In genomic region chr1:82432919-82433648, GRCm38 (mm10) we compare ENCODE assay signal across 9 mouse cellular contexts.
A peak's percentile ranks its signal among the peaks of the same experiment; 100 is the strongest.
DNase-seq lines count a peak whose midpoint lies in the region; ATAC-seq and TF ChIP-seq lines count a peak whose summit lies in the region.
"Had no signal": no experiment of that assay in that cellular context is flagged by ENCODE, and none has a peak within 500 bp of the region (broad histone marks: within the 10 kb centered on the region; RNA-seq: fewer than 3 reads in every experiment).

No protein-coding gene starts in this region.

- intact Hi-C loops in left cerebral cortex, adult 2 months (cut with DNase I) = loop anchor here (1.0 to 5.0 kb wide), 4 partner anchors 116 to 1118 kb away; partner anchors contain the start of genes Irs1 and Rhbdd1

- H3K27ac ChIP-seq in cerebellum, adult 2 months (ENCODE audit: insufficient read depth, low read length) = no peak overlapping the region
- no peak overlapping the region for H3K27ac ChIP-seq in forebrain, postnatal 0 days (ENCODE audit: low read depth, low read length)
- H3K27ac ChIP-seq in left cerebral cortex, adult 2 months = no peak overlapping the region
- no peak overlapping the region for H3K27ac ChIP-seq in midbrain, embryonic 11.5 days (ENCODE audit: low read depth, low read length)
- H3K27ac ChIP-seq: macrophage had no signal

- no peak overlapping the region for H3K9ac ChIP-seq in forebrain, postnatal 0 days
- H3K9ac ChIP-seq in midbrain, embryonic 11.5 days (ENCODE audit: low read length) = no peak overlapping the region

- WGBS in cerebellum, adult 2 months = 55% methylated on average over 15 of the region's 15 CpGs
- WGBS in forebrain, postnatal 0 days = 55% methylated on average over 15 of the region's 15 CpGs
- WGBS in midbrain, embryonic 11.5 days = 68% methylated on average over 15 of the region's 15 CpGs

- no peaks in the 10 kb centered on the region for H3K9me3 ChIP-seq in forebrain, postnatal 0 days (ENCODE audit: low read length)
- H3K9me3 ChIP-seq in midbrain, embryonic 11.5 days (ENCODE audit: control insufficient read depth, low read length) = no peaks in the 10 kb centered on the region

- peak; percentile 81 for TF ChIP-seq CTCF in cerebellum, adult 2 months (IDR thresholded peaks at IDR 0.05; ENCODE audit: borderline replicate concordance, insufficient read depth, low read depth, low read length)
- peak; percentile 98 for TF ChIP-seq CTCF in forebrain, postnatal 0 days (IDR thresholded peaks at IDR 0.05; ENCODE audit: low read depth)
- peak; percentile 93 for TF ChIP-seq CTCF in left cerebral cortex, adult 2 months (IDR thresholded peaks at IDR 0.05)

- DNase-seq in WW6 (ENCODE audit: low read depth, low spot score) = peak; percentile 14
- DNase-seq in cerebellum, adult 2 months = peak; percentile 70 to 71
- DNase-seq in forebrain, postnatal 0 days = peak; percentile 88
- peak; percentile 20 for DNase-seq in induced T-regulatory cell, adult 2 months (ENCODE audit: low read depth)
- DNase-seq in left cerebral cortex, adult 2 months (ENCODE audit: extremely low spot score in 1 of 2, low spot score in 2 of 2) = peak; percentile 71 to 76
- DNase-seq in midbrain, embryonic 11.5 days (ENCODE audit: low spot score, missing footprints) = peak; percentile 89
- DNase-seq in splenic B cell, adult 2 months (ENCODE audit: low read depth, low spot score) = peak; percentile 8

- no peaks in the 10 kb centered on the region for H3K36me3 ChIP-seq in forebrain, postnatal 0 days (ENCODE audit: insufficient read depth)
- no peaks in the 10 kb centered on the region for H3K36me3 ChIP-seq in midbrain, embryonic 11.5 days (ENCODE audit: control insufficient read depth, insufficient read depth, low read length)
- no peaks in the 10 kb centered on the region for H3K36me3 ChIP-seq in splenic B cell, adult 2 months (ENCODE audit: control insufficient read depth, insufficient read depth, low read length, poor library complexity, severe bottlenecking)

- no peak for TF ChIP-seq POLR2A in cerebellum, adult 2 months (IDR thresholded peaks at IDR 0.05; ENCODE audit: borderline replicate concordance, insufficient read depth, low read length)

- H3K4me3 ChIP-seq in cerebellum, adult 2 months (replicated peaks; ENCODE audit: insufficient read depth, low read depth, low read length) = no peak overlapping the region
- no peak overlapping the region for H3K4me3 ChIP-seq in forebrain, postnatal 0 days (ENCODE audit: low read depth, low read length)
- peak overlapping the region; percentile 37 for H3K4me3 ChIP-seq in left cerebral cortex, adult 2 months
- H3K4me3 ChIP-seq in midbrain, embryonic 11.5 days (ENCODE audit: low read depth, low read length) = no peak overlapping the region

- peak; percentile 94 for ATAC-seq in forebrain, postnatal 0 days
- ATAC-seq in midbrain, embryonic 11.5 days (ENCODE audit: low FRiP score) = peak; percentile 77
- no peak for ATAC-seq in monocyte, adult 5-6 weeks (replicated peaks; ENCODE audit: insufficient number of reproducible peaks, low FRiP score, low TSS enrichment, poor library complexity, severe bottlenecking)

- no peaks in the 10 kb centered on the region for H3K27me3 ChIP-seq in cerebellum, adult 2 months (ENCODE audit: control insufficient read depth, insufficient read depth, low read length)
- H3K27me3 ChIP-seq in forebrain, postnatal 0 days (ENCODE audit: insufficient read depth, low read length) = no peaks in the 10 kb centered on the region
- no peaks in the 10 kb centered on the region for H3K27me3 ChIP-seq in midbrain, embryonic 11.5 days (ENCODE audit: control insufficient read depth, insufficient read depth, low read length)
- no peaks in the 10 kb centered on the region for H3K27me3 ChIP-seq in splenic B cell, adult 2 months (ENCODE audit: control insufficient read depth, insufficient read depth, low read length, poor library complexity, severe bottlenecking)

- H3K4me2 ChIP-seq in forebrain, postnatal 0 days (ENCODE audit: low read depth) = no peak overlapping the region
- no peak overlapping the region for H3K4me2 ChIP-seq in midbrain, embryonic 11.5 days

- no peaks in the 10 kb centered on the region for H3K4me1 ChIP-seq in cerebellum, adult 2 months (ENCODE audit: control insufficient read depth, insufficient read depth, low read length)
- H3K4me1 ChIP-seq in forebrain, postnatal 0 days (ENCODE audit: insufficient read depth) = no peaks in the 10 kb centered on the region; the same call in 1 of the 2 replicates
- H3K4me1 ChIP-seq in midbrain, embryonic 11.5 days (ENCODE audit: control insufficient read depth, insufficient read depth, low read length) = no peaks in the 10 kb centered on the region

Comparison
In these comparisons a context has a peak if more than half of its experiments do, and no peak if none do; other contexts are left out.
1. DNase-seq: peak in every context shown above with its lines; median percentile 89 in midbrain, embryonic 11.5 days; 88 in forebrain, postnatal 0 days; 74 in left cerebral cortex, adult 2 months; 70 in cerebellum, adult 2 months; 20 in induced T-regulatory cell, adult 2 months; 14 in WW6; 8 in splenic B cell, adult 2 months.